Mouse (Mus musculus) thymus, postnatal 4 days (tissue): Measurements from ENCODE around the gene Wdr61.

Source experiments
- DNase-seq: peaks from one replicate; pipeline ENCODE4 v3.0.0; 2021

Gene Wdr61

DNA sequence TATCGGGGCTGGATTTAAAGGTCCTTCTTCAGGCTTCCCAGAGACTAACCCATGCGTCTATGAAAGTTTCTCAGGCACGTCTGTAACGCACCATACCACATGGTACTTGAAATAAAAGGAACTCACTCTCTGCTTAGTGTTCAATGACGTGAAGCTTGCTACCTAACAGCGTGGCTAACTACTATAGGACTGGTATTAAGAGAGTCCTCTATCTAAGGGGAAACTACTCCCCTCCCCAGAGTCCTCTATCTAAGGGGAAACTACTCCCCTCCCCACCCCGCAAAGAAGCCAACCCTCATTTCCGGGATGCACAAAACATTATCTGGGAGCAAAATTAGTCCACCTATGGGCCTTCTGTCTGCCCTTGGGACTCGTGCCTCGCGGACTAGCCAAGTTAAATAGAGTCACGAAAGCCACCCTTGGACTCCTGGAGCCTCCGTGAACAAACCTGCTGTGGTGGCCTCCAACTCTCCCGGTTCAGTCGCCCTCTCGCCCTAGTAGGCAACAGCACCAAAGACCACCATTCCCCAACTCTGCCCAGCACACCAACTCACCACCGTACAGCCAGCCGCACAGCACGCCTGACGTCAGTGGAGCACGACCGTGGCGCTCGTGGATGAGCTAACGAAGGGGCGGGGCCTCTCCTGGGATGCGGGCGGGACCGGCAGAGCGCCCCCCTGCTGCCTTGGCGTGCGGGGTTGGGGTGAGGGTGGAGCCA is at the start of gene Wdr61:
Gene Wdr61 (minus strand): TSS at position 599 of the 718 bp plus-strand sequence.
- DNase-seq = peak; percentile 100

DNA sequence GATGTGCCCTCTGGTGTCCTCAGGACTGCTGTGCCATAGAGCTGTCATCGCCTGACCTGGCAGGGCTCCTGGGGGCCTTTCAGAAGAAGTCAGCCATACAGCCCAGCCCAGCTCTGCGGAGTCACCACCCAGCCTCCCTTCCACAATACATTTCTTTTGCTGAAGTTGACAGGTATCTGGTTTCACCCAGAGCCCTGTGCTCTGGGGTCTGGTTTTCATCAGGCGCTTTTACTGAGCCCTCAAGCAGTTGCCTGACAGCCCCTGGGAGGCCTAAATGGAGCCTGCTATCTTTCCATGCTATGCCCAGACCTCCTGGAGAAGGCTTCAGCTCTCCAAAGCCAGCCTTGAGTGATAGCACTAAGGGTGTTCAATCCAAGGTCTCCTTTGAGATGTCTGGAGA is 49.7 kb upstream of the Wdr61 start:
- no peak for DNase-seq

DNA sequence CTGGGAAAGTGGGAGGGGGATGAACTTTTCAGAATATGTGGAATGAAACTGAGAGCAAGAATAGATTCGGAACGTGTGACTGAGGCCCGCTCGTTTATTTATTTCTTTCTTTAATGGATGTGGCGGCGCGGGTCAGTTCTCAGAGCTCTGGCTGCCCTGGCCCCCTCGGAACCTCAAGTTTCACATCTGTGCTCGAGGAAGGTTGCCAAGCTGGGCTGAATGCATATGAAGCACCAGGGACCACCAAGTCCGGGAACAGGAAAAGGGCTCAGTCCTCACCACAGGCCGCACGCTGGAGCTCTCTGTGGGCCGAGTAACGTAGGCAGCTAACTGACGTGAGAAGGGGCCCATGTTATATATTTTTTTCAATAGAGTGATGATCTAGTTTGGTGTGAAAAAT is 48.2 kb upstream of the Wdr61 start:
- DNase-seq = no peak

DNA sequence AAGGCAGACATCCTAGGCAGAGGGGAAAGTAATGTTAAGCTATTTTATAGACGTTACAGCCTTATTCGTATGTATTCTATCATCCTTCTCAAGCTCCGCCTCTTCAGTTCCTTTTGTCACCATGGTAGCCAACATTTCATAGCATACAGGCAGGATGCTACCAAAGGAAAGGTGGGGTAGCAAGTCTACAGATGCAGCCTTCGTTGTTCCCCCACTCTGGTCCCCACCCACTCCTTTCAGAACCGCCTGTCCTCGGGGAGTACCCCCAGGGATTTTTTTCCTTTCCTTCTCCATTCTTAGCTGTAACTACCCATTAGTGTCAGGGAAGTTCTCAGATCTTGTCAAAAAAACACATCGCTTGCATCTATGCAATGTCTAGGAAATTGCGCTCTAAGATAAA is 45.0 kb upstream of the Wdr61 start:
- DNase-seq = no peak

DNA sequence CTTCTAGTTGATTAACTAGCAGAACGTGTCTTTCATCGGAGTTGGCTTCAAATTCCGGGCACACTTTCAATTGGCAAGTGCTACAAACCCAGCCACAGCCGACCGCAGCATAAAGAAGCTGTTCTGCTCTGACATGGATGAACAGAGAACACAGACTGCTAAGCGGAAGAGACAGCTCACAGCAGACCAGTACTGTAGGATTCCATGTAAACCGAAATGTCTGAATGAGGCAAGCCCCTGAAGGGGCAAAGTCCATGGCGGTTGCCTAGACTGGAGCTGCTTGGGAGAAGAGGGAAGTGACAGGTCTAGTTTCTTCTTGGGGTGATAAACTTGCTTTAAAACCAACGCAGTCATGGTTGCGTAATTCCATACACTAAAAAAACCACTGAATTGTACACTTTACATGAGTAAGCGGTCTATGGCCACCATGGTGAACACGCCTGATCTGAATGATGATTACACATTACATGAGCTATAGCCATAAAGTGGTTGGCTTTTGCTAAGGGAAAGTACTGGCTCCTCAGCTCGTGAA is 42.2 kb upstream of the Wdr61 start:
- no peak for DNase-seq

DNA sequence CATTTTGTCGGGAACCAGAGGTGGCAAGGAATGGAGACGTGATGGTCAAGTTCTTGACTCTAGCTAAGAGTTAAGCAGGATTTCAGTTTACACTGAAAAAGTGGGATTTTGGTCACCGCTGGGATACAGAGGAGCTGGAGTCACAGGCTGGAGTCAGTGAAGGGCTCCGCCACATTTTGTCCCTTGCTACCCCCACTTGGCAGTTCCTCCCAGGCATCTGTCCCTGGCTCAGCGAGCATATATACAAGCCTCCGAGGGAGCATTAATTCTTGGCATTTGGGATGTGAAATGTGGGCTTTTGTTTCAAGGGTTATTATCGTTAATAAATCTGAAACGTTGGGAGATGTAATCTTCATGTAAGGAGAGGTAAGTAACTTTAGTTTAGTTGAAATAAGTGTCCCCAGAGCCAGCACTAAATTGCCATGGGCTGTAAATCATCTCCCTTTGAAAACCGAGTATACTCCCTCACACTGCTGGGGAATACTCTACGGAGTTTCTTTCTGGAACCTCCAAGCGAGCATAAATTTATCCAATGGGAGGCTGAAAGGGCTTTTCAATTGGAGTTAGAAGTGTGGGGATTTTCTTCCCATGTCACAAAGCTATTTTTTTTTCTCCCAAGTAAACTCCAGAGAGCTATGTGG is 35.9 kb upstream of the Wdr61 start:
- DNase-seq = no peak

DNA sequence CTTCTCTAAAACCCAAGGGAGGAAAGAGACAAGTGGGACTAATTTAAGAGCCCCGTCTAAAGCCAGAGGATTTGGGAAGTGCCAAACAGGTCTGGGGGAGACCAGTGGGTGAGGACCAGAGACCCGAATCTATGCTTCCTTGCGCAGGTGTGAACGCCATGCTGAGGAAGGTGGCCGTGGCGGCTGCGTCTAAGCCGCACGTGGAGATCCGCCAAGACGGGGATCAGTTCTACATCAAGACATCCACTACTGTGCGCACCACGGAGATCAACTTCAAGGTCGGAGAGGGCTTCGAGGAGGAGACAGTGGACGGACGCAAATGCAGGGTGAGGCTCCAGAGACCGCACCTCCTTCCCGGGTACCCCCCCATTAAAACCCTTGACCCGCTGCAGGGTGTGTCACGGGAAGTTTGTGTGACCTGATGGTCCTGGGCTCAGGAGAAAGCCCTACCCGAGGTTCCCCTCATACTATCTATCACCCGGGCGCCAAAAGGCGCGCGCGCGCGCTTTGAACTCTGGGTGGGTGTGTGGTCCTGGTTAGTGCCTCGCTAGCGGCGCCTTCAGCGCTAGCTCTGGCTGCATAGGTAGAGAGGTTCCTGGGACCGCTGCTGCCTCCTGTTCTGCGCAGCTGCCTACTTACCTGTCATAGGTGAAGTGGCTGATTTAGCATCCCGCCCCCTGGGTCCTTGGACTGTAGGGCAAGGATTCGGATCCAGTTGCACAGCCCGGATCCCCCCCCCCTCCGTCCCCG is 31.2 kb upstream of the Wdr61 start:
- DNase-seq = peak; percentile 20

DNA sequence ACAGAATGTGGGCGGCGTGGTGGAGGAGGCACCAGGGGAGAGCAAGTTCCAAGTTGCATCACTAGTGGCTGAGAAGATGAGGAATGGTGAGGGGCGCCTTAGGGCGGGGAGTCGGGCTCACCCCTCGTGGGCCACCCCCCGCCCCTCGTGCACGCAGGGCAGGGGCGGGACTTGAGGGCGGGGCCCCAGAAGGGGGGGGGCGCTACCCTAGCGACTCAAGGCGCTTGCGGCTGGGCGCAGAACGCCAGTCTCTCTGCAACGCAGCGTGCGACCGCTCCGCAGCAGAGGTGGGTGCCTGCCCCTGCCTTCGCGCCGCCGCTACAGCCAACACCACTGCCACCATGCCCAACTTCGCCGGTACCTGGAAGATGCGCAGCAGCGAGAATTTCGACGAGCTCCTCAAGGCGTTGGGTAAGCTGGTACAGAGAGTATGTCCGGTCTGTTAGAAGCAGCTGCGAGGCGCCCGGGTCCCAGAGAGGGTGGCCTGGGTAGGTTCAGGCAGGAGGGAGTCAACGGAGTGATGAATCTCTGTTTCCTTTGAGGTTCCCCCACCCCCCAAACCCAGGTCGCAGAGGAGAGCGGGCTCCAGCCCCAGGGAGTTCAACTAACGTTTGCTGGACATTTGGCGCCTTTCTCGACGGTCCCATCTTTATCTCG is 30.4 kb upstream of the Wdr61 start, which contains the start of gene Crabp1:
Gene Crabp1 (plus strand): TSS at position 188 of the 657 bp plus-strand sequence.
- DNase-seq = peak; percentile 34

DNA sequence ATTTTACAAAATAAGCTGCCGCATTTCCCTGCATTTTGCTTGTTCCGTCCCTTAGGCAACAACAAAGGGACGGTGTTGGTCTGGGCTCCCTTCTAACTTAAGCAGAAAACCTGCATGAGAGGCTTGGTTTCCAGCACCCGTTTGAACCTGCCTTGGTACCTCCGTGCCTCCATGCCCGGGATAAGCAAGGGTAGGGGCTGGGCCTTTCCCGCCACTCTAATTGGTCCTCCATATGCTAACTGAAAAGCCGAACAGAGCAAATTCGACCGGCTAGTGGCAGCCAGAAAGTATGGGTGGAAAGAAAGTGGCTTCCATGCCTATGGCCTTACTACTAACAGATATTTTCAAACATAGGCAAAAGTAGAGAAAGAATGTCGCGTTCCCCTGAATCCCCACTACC is 29.8 kb upstream of the Wdr61 start:
- DNase-seq = no peak

DNA sequence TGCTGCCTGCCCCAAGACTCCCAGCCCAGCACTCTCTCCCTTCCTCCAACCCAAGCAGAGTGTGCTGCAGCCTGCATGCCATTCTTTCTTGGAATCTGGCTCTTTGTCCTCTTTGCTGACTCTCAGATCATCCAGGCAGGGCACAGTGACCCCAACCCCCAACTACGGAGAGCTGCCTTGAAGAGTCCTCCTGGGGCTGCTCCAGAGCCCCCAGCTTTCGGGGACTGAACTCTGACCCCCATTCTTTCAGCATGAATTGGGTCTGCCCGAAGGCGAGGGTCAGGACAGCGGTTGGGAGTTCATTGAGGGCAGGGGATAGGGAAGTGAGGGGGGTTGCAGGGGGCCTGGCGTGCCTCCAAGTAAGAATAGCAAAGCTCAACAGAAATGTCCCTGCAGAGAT is 25.3 kb upstream of the Wdr61 start:
- no peak for DNase-seq

DNA sequence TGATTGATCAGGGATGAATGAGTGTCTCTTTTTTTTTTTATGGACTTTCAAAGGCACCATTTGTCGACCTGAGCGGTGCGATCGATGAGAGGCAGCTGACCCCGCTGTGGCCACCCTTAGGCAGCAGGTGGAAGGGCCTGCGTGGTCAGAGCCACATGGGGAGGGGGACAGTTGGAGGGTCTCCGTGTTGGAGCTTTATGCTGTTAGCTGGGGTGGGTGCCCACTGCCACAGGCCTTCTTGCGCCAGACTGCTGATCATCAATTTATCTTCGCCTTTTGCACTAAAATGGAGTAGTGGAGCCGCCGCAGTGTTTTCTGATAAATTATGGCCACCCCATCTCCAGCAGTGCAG is 18.6 kb upstream of the Wdr61 start:
- no peak for DNase-seq

DNA sequence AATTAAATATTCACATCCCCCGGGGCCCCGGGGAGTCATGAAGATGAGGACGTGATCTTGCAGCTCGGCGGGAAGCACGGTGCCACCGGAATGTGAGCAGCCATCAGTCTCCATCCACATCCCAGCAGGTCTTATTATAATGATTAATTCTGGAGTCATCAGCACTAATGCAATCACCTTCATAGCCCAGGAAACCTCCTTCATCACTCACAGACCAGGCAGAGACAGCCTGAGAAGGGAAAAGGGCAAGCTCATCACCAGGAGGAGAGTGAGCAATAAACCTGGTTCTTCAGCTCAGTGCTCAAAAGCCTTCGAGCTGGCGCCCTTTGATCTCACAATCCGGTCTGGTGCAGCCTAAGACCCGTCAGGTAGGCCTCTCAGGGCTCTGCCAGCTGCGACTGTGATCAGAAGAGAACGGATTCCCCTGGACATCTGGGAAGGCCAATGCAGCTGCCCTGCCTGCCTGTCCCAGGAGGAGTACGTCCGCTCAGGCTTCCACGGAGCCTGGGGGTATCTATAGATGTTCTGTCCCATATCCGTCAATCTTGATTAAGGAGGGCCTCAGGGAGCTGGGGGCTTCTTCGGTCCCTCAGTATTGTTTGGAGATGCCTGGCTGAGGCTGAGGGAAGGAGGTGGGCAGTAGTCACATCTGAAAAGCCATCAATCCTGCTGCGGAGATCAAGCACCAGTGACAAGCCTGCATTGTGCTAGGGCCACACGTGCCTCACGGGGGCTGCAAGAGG is 18.1 kb upstream of the Wdr61 start:
- no peak for DNase-seq

DNA sequence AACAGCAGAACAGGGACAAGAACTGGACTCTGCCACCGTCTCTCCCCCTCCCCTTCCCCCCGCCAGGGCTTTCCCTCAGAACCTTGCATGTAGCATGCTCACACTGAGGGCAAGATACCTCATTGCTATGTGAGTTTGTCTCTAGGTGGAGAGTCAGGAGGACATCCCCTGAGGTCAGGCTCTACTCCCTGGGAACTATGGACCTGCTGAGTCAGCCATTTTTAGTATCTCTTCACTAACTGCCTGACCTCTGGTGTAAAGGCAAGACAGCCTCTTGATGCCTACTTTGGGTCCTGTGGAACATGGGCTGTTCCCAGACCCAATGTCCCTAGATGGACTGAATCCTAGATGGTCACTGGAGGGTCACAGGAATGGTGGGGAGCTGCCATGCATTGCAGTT is 17.4 kb upstream of the Wdr61 start:
- no peak for DNase-seq

DNA sequence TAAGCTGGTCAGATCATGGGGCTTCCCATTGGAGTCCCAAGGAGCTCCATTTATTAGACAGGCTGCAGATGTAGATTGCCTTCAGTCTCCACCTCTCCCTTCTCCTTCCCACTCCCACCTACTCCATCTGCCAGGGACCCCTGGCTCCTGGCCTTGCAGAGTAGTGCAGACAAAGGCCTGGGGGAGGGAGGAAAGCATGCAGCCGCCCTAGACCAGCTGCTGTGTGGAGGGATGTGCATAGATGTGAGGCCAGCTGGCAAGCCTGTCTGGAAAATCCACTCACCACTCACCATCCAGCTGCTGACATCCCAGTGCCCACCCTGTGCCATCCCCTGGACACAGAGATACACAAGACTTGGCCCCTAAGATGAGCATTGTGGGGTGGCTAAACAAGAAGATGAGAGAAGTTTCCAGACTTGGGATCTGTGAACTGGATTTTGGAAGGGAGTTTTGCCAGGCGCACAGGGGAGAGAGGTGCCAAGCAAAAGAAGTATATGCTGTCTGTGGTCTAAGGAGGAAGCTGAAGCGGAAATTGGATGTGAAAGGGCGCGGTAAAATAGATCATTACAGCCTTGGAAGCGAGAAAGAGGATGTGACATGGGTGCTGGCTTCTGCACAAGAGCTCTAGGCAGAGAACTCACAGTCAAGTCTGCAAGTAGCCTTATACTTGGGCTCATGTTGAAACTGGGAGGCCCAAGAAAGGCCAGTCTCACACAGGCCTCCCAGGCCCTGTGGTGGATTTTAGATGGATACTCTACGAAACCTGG is 16.1 kb upstream of the Wdr61 start:
- no peak for DNase-seq

DNA sequence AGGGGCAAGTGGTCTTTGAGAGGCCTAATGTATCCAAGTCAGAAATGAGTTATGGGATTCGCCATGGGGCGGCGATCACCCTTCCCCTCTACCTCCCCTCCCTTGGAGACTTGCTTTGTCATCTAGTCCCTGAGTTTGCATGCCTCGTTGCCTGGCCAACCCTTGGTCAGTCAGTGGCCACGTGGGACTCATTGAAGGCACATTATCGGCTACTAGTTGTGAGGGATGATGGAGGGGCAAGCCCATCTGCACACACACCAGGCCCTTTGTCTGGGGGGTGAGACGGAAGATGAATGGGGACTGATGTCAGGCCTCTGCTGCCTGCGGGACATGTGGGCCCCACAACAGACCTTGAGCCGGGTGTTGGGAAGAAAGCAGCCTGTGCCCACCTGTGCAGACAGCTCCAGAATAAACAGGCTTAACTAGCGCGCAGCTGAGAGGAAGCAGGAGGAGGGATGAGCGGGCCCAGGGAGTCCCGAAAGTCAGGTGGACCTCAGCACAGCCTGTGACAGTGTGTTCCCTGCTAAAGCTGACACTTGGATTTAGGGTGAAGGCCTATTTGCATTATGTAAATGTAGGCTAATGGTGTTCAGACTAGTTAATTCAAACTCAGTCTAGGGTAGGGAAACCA is 11.5 kb upstream of the Wdr61 start:
- DNase-seq = no peak

DNA sequence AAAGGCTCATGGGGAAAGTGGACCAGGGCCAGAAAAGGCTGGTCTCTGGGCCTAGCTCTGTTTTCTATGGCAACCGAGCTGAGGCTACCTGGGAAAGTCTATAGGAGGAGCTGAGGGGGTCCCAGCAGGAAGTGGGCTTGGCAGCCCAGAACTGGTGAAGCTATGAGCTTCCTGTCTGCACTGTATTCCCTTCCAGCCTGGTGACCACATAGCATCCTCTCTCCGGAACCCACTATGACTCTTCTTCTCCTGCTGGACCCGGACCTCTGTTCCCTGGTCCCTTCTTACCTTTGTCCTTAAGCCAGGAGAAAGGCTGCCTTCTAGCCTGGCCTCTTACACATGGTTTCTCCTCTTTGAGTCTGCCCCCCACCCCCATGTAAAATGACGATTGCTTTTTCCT is 9.6 kb upstream of the Wdr61 start:
- no peak for DNase-seq

DNA sequence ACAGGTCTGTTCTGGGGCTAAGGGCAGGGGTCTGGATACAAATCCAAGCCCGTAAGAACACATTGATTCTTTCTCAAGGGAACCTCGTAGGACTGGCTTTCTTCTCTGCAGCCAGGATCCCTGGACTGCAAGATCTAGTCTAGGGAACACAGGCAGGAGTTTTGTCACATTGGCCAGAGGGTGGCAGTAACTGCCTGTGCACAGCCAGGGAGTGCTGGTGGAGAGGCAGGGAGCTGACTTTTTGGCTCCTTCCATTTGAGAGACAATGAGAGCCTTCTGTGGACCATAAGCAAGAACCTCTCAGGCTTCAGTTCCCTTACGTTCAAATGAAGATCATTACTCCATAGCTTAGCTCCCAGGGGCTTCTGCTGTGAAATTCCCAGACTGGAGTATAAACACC is 4.1 kb upstream of the Wdr61 start:
- DNase-seq = peak; percentile 32

DNA sequence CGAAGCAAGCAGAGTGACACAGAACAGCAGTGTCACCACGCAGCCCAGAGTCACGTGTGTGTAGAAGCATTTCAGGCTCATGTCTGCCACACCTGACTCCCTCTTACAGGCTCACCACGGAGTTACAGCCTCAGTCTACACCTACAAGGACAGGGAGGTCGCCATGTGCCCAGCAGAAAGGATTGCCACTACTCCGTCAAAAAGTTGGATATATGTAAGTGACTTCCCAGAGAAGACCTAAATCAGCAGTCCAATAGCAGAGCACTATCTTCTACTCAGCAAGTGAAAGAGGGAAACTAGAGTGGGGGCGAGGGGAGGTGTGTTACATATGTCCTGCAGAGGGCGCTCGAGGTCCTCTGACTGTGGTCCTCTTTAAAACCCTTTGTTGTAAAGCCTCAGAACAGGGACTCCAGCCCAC is 2.0 kb upstream of the Wdr61 start:
- DNase-seq = peak; percentile 75

DNA sequence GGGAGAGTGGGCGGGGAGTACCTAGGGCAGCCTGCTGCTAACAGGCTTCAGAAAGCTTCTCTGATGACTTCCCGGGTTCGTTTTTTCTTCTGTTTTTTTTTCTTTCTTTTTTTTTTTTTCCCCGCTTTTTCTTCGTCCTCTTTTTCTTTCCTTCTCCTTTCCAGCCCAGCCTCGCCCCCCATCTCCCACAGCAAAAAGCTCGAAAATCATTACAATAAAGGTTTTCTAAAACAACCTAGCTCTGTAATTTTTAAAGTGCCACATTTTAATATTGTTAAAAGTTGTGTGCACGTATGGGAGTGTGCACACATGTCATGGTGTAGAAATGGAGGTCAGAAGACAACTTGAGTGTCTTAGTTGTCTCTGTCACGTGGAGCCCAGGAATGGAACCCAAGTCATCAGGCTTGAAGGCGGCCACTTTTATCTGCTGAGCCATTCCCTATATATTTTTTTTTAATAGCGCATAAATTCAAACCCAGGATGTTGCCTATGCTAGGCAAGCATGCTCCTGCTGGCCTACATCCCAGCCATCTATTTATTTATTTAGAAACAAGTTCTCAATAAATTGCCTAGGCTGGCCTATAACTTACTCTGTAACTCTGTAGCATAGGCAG is 427 bp upstream of the Wdr61 start:
- no peak for DNase-seq

DNA sequence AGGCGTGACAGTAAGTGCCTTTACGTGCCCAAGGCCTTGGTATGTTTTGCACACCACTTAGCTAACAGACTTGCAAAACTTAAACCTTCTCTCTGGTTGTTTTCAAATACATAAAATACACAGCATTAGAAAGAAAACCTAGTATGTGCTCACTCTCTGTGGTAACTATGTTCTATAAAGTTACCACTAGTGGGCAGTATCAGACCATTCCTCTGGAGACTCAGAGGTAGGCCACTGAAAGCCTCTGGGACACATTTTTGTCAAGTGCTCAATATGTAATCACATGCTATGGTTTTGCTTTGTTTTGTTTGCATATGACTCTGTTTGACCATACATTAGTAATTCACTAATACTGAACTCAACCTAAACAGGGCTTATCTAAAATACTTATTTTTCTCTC is 2.2 kb downstream of the Wdr61 start:
- DNase-seq = no peak

DNA sequence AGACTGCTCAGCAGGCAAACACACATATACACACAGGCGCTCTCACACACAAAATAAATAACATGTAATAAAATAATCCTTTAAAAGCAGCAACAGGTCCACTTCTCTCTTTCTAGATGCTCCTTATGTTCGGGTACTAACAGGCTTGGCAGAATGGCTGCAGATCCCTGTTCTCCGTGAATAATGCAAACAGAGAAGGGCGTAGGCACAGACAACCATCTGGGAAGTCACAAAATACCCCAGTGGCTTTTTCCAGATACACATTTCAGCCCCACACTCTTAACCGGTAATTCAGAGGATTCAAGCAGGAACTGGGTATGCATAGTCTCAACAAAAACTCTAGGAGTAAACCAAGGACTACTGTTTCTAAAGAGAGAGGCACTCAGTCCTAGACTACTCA is 8.0 kb downstream of the Wdr61 start:
- DNase-seq = no peak
